Mouse (Mus musculus): ENCODE results near the gene Gja5.

- TF ChIP-seq CTCF (IDR thresholded peaks at IDR 0.05; ENCODE audit: insufficient read depth, low read length): no peak
- TF ChIP-seq POLR2A (IDR thresholded peaks at IDR 0.05; ENCODE audit: borderline replicate concordance, extremely low read depth, low read depth, low read length): no peak
Observed at GRCm38 (mm10) chr3:96882061-96882849, 22.2 kb upstream of the Gja5 start.

Measured in lung, adult 2 months (tissue).